In genomic region chr11:57951541-57952326, GRCm38 (mm10) we compare ENCODE assay signal across 9 mouse cellular contexts. TPM values are rescaled to one million over a fixed set of nuclear protein-coding genes. Genes with fewer than 3 reads are reported as not detected.
DNase-seq lines count a peak whose midpoint lies in the region; ATAC-seq and TF ChIP-seq lines count a peak whose summit lies in the region.
"Had no signal": no experiment of that assay in that cellular context is flagged by ENCODE, and none has a peak within 500 bp of the region (broad histone marks: within the 10 kb centered on the region; RNA-seq: fewer than 3 reads in every experiment).

No protein-coding gene starts in this region.

- no peak for TF ChIP-seq POLR2A in small intestine, adult 2 months (IDR thresholded peaks at IDR 0.05; ENCODE audit: low read depth, low read length)

- no peak for DNase-seq in liver, embryonic 13.5 days
- DNase-seq in heart, postnatal 25 days (ENCODE audit: low spot score), result no peak
- no peak for DNase-seq in layer of hippocampus, postnatal 10 days (ENCODE audit: low spot score in 2 of 2)
- DNase-seq: gastrocnemius, postnatal 14 days had no signal

- peak; percentile 40 for ATAC-seq in CD4-positive, CD25-positive, alpha-beta regulatory T cell, adult 4 months
- ATAC-seq in activated CD4-positive, CD25-positive, alpha-beta regulatory T cell, adult 4 months, result peak; percentile 45
- ATAC-seq in liver, embryonic 13.5 days (ENCODE audit: low read depth), result no peak
- ATAC-seq in neural tube, embryonic 15.5 days (ENCODE audit: low FRiP score), result no peak
- ATAC-seq: midbrain, embryonic 16.5 days had no signal

- intact Hi-C loops in heart, postnatal 25 days (cut with DNase I), result loop anchor here (1.0 kb wide), 1 partner anchor 106 kb away; no protein-coding TSS in a partner anchor

- no peaks in the 10 kb centered on the region for H3K36me3 ChIP-seq in liver, embryonic 13.5 days
- no peaks in the 10 kb centered on the region for H3K36me3 ChIP-seq in small intestine, adult 2 months (ENCODE audit: control insufficient read depth, insufficient read depth, low read length)
- no peaks in the 10 kb centered on the region for H3K36me3 ChIP-seq in neural tube, embryonic 15.5 days

- H3K27me3 ChIP-seq in liver, embryonic 13.5 days, result no peaks in the 10 kb centered on the region
- no peaks in the 10 kb centered on the region for H3K27me3 ChIP-seq in small intestine, adult 2 months (ENCODE audit: control insufficient read depth, insufficient read depth, low read length)
- no peaks in the 10 kb centered on the region for H3K27me3 ChIP-seq in neural tube, embryonic 15.5 days (replicated peaks)

- peak overlapping the region; percentile 97 for H3K27ac ChIP-seq in liver, embryonic 13.5 days
- 0 out of 2 replicates have a peak overlapping the region, but pooled peaks have one; percentile 9 for H3K27ac ChIP-seq in small intestine, adult 2 months (ENCODE audit: insufficient read depth, low read depth, low read length)
- H3K27ac ChIP-seq in neural tube, embryonic 15.5 days (replicated peaks), result no peak overlapping the region

- H3K9me3 ChIP-seq in liver, embryonic 13.5 days (replicated peaks), result no peaks in the 10 kb centered on the region
- H3K9me3 ChIP-seq in neural tube, embryonic 15.5 days (replicated peaks), result no peaks in the 10 kb centered on the region

- peaks cover 74% of the 10 kb centered on the region for H3K4me1 ChIP-seq in liver, embryonic 13.5 days (replicated peaks)
- H3K4me1 ChIP-seq in small intestine, adult 2 months (ENCODE audit: control insufficient read depth, insufficient read depth, insufficient read length, low read length), result no peaks in the 10 kb centered on the region; the same call in 1 of the 2 replicates
- H3K4me1 ChIP-seq in neural tube, embryonic 15.5 days, result no peaks in the 10 kb centered on the region

- peak overlapping the region; percentile 78 for H3K9ac ChIP-seq in liver, embryonic 13.5 days
- no peak overlapping the region for H3K9ac ChIP-seq in neural tube, embryonic 15.5 days (replicated peaks)

- H3K4me3 ChIP-seq in liver, embryonic 13.5 days (replicated peaks), result no peak overlapping the region
- 0 out of 2 replicates have a peak overlapping the region, but pooled peaks have one; percentile 1 for H3K4me3 ChIP-seq in small intestine, adult 2 months (ENCODE audit: low read depth, low read length)
- H3K4me3 ChIP-seq in neural tube, embryonic 15.5 days (replicated peaks), result no peak overlapping the region

- no peak for TF ChIP-seq CTCF in small intestine, adult 2 months (IDR thresholded peaks at IDR 0.05; ENCODE audit: extremely low read depth, insufficient read length, insufficient replicate concordance, low read depth, low read length)

- H3K4me2 ChIP-seq in liver, embryonic 13.5 days, result peak overlapping the region; percentile 66
- H3K4me2 ChIP-seq in neural tube, embryonic 15.5 days, result no peak overlapping the region

- WGBS in liver, embryonic 13.5 days (ENCODE audit: insufficient replicate concordance), result 62% methylated on average over 20 of the region's 20 CpGs
- 74% methylated on average over 20 of the region's 20 CpGs for WGBS in small intestine, adult 2 months
- WGBS in neural tube, embryonic 15.5 days, result 84% methylated on average over 20 of the region's 20 CpGs

RNA-seq across cellular contexts. Expression of gene Larp1, which starts 57.1 kb away (rescaled TPM):
- 10 to 100 TPM; 27.0 to 36.1 TPM for polyA plus RNA-seq in CD4-positive, CD25-positive, alpha-beta regulatory T cell, adult 4 months (2017; shearing (Covaris generic))
- polyA plus RNA-seq in activated CD4-positive, CD25-positive, alpha-beta regulatory T cell, adult 4 months (2017; shearing (Covaris generic)), result 10 to 100 TPM; 20.0 to 26.8 TPM
- 19.9 and 21.6 TPM in 2 replicates for polyA plus RNA-seq in liver, embryonic 13.5 days (2015; fragmentation: Nextera tagmentation; extraction: Ambion mirVana)
- polyA plus RNA-seq in small intestine, adult 2 months (2012; rRNA removed), result 16.9 and 25.9 TPM in 2 replicates
- 19.9 and 20.5 TPM in 2 replicates for polyA plus RNA-seq in neural tube, embryonic 15.5 days (2015; fragmentation: Nextera tagmentation; extraction: Ambion mirVana)
- total RNA-seq in heart, postnatal 25 days (2021), result 10 to 100 TPM; 52.1 to 53.0 TPM
- 10 to 100 TPM; 89.6 to 92.3 TPM for total RNA-seq in layer of hippocampus, postnatal 10 days (2021)

Comparison
In these comparisons a context has a peak if more than half of its experiments do, and no peak if none do; other contexts are left out.
1. ATAC-seq: peak in CD4-positive, CD25-positive, alpha-beta regulatory T cell, adult 4 months (single experiment) and activated CD4-positive, CD25-positive, alpha-beta regulatory T cell, adult 4 months (single experiment); none in liver, embryonic 13.5 days (single experiment) and neural tube, embryonic 15.5 days (single experiment).